Mouse (Mus musculus): ENCODE data around the gene Tnnt3. TPM values are rescaled to one million over a fixed set of nuclear protein-coding genes. Genes with fewer than 3 reads are reported as not detected.

Tnnt3 gene
- total and polyA plus RNA-seq, 2 experiments from 2014 or later: 1.3 to 3.1 TPM

- Histone ChIP-seq H3K4me3 (ENCODE audit: low read length) (no peak overlapping the region), H3K4me1 (ENCODE audit: insufficient read depth, low read length) (0 out of 2 replicates have a peak, but pooled peaks cover 8% of the 10 kb centered on the region), H3K27me3 (ENCODE audit: insufficient read depth, low read length) (no peaks in the 10 kb centered on the region), H3K36me3 (ENCODE audit: insufficient read depth, low read length) (no peaks in the 10 kb centered on the region), H3K4me2 (ENCODE audit: low read depth, low read length) (no peak overlapping the region), H3K9ac (replicated peaks; ENCODE audit: low read length) (no peak overlapping the region), H3K27ac (no peak overlapping the region), H3K9me3 (ENCODE audit: low read length) (no peaks in the 10 kb centered on the region)
- TF ChIP-seq CTCF (IDR thresholded peaks at IDR 0.05; ENCODE audit: low read depth): no peak
- DNase-seq (ENCODE audit: low spot score) (no peak), ATAC-seq (no peak)
- WGBS: 81% methylated on average over 3 of the region's 3 CpGs
Observed at GRCm38 (mm10) chr7:142488053-142488452, 10.6 kb upstream of the Tnnt3 start.

GRCm38 (mm10) chr7:142493535-142493934 is 5.1 kb upstream of the Tnnt3 start:
- Histone ChIP-seq H3K27me3 (ENCODE audit: insufficient read depth, low read length) (no peaks in the 10 kb centered on the region), H3K27ac (no peak overlapping the region), H3K4me2 (ENCODE audit: low read depth, low read length) (no peak overlapping the region), H3K9ac (replicated peaks; ENCODE audit: low read length) (no peak overlapping the region), H3K4me3 (ENCODE audit: low read length) (no peak overlapping the region), H3K36me3 (ENCODE audit: insufficient read depth, low read length) (no peaks in the 10 kb centered on the region), H3K9me3 (ENCODE audit: low read length) (no peaks in the 10 kb centered on the region), H3K4me1 (ENCODE audit: insufficient read depth, low read length) (no peaks in the 10 kb centered on the region)
- WGBS: 64% methylated on average over 8 of the region's 8 CpGs
- no peak for TF ChIP-seq CTCF (IDR thresholded peaks at IDR 0.05; ENCODE audit: low read depth)
- DNase-seq (ENCODE audit: low spot score) (peak; percentile 9), ATAC-seq (no peak)

GRCm38 (mm10) chr7:142496158-142496557 is 2.5 kb upstream of the Tnnt3 start:
- Histone ChIP-seq H3K36me3 (ENCODE audit: insufficient read depth, low read length) (no peaks in the 10 kb centered on the region), H3K4me2 (ENCODE audit: low read depth, low read length) (no peak overlapping the region), H3K9me3 (ENCODE audit: low read length) (no peaks in the 10 kb centered on the region), H3K9ac (replicated peaks; ENCODE audit: low read length) (no peak overlapping the region), H3K27me3 (ENCODE audit: insufficient read depth, low read length) (no peaks in the 10 kb centered on the region), H3K4me3 (ENCODE audit: low read length) (no peak overlapping the region), H3K27ac (no peak overlapping the region), H3K4me1 (ENCODE audit: insufficient read depth, low read length) (no peaks in the 10 kb centered on the region)
- no peak for ATAC-seq
- WGBS: 76% methylated on average over 3 of the region's 3 CpGs
- TF ChIP-seq CTCF (IDR thresholded peaks at IDR 0.05; ENCODE audit: low read depth): no peak
- DNase-seq (ENCODE audit: low spot score): no peak

GRCm38 (mm10) chr7:142496800-142497199 is 1.8 kb upstream of the Tnnt3 start:
- Histone ChIP-seq H3K4me2 (ENCODE audit: low read depth, low read length) (no peak overlapping the region), H3K27ac (no peak overlapping the region), H3K9ac (replicated peaks; ENCODE audit: low read length) (no peak overlapping the region), H3K9me3 (ENCODE audit: low read length) (no peaks in the 10 kb centered on the region), H3K4me1 (ENCODE audit: insufficient read depth, low read length) (no peaks in the 10 kb centered on the region), H3K36me3 (ENCODE audit: insufficient read depth, low read length) (no peaks in the 10 kb centered on the region), H3K4me3 (ENCODE audit: low read length) (no peak overlapping the region), H3K27me3 (ENCODE audit: insufficient read depth, low read length) (no peaks in the 10 kb centered on the region)
- no peak for ATAC-seq
- no peak for TF ChIP-seq CTCF (IDR thresholded peaks at IDR 0.05; ENCODE audit: low read depth)
- 82% methylated on average over 5 of the region's 5 CpGs for WGBS
- no peak for DNase-seq (ENCODE audit: low spot score)

GRCm38 (mm10) chr7:142497775-142498174 is 861 bp upstream of the Tnnt3 start:
- no peaks in the 10 kb centered on the region for H3K27me3 ChIP-seq (ENCODE audit: insufficient read depth, low read length)
- H3K4me2 ChIP-seq (ENCODE audit: low read depth, low read length): no peak overlapping the region
- no peaks in the 10 kb centered on the region for H3K36me3 ChIP-seq (ENCODE audit: insufficient read depth, low read length)
- TF ChIP-seq CTCF (IDR thresholded peaks at IDR 0.05; ENCODE audit: low read depth): peak; percentile 30
- no peaks in the 10 kb centered on the region for H3K4me1 ChIP-seq (ENCODE audit: insufficient read depth, low read length)
- no peak overlapping the region for H3K27ac ChIP-seq
- DNase-seq (ENCODE audit: low spot score) (no peak), ATAC-seq (no peak)
- H3K9ac ChIP-seq (replicated peaks; ENCODE audit: low read length): no peak overlapping the region
- H3K9me3 ChIP-seq (ENCODE audit: low read length): no peaks in the 10 kb centered on the region
- no peak overlapping the region for H3K4me3 ChIP-seq (ENCODE audit: low read length)
- 97% methylated on average over 2 of the region's 2 CpGs for WGBS

GRCm38 (mm10) chr7:142499010-142499721 is 530 bp downstream of the Tnnt3 start:
- Histone ChIP-seq H3K4me1 (ENCODE audit: insufficient read depth, low read length) (no peaks in the 10 kb centered on the region), H3K36me3 (ENCODE audit: insufficient read depth, low read length) (no peaks in the 10 kb centered on the region), H3K9me3 (ENCODE audit: low read length) (no peaks in the 10 kb centered on the region), H3K4me2 (ENCODE audit: low read depth, low read length) (no peak overlapping the region), H3K27me3 (ENCODE audit: insufficient read depth, low read length) (no peaks in the 10 kb centered on the region), H3K9ac (replicated peaks; ENCODE audit: low read length) (no peak overlapping the region), H3K27ac (no peak overlapping the region), H3K4me3 (ENCODE audit: low read length) (no peak overlapping the region)
- WGBS: 70% methylated on average over 5 of the region's 5 CpGs
- ATAC-seq (no peak), DNase-seq (ENCODE audit: low spot score) (no peak)
- TF ChIP-seq CTCF (IDR thresholded peaks at IDR 0.05; ENCODE audit: low read depth): no peak

- Histone ChIP-seq H3K27me3 (ENCODE audit: insufficient read depth, low read length) (no peaks in the 10 kb centered on the region), H3K9ac (replicated peaks; ENCODE audit: low read length) (no peak overlapping the region), H3K4me3 (ENCODE audit: low read length) (no peak overlapping the region), H3K4me1 (ENCODE audit: insufficient read depth, low read length) (no peaks in the 10 kb centered on the region), H3K36me3 (ENCODE audit: insufficient read depth, low read length) (no peaks in the 10 kb centered on the region), H3K4me2 (ENCODE audit: low read depth, low read length) (no peak overlapping the region), H3K27ac (no peak overlapping the region), H3K9me3 (ENCODE audit: low read length) (no peaks in the 10 kb centered on the region)
- no peak for TF ChIP-seq CTCF (IDR thresholded peaks at IDR 0.05; ENCODE audit: low read depth)
- no peak for ATAC-seq
- no peak for DNase-seq (ENCODE audit: low spot score)
- 65% methylated on average over 1 of the region's 1 CpGs for WGBS
Observed at GRCm38 (mm10) chr7:142500032-142500431, 1.4 kb downstream of the Tnnt3 start.

All from hindbrain, postnatal 0 days (tissue).